Mouse (Mus musculus) fibroblast of lung, adult 2 months (primary cell): Measurements from ENCODE around the gene Tor3a.

Experiments used
- DNase-seq: peaks from one replicate; pipeline ENCODE4 v3.0.0-alpha.2; 2011; ENCODE audit warnings: low read depth

Gene Tor3a

GRCm38 (mm10) chr1:156674195-156675000 is at the start of gene Tor3a:
TSS of gene Tor3a (minus strand) at chr1:156674356.
- DNase-seq: peak; percentile 78

- no peak for DNase-seq
Measured at GRCm38 (mm10) chr1:156722089-156722488, 47.9 kb upstream of the Tor3a start.

- DNase-seq: no peak
Measured at GRCm38 (mm10) chr1:156720046-156720445, 45.9 kb upstream of the Tor3a start.

- DNase-seq: peak; percentile 67
Measured at GRCm38 (mm10) chr1:156718950-156719805, 45.0 kb upstream of the Tor3a start, which contains the start of gene Fam20b. TSS of gene Fam20b (minus strand) at chr1:156719086.

- DNase-seq: no peak
Measured at GRCm38 (mm10) chr1:156718286-156718949, 44.3 kb upstream of the Tor3a start.

GRCm38 (mm10) chr1:156717751-156718285 is 43.7 kb upstream of the Tor3a start:
- DNase-seq: no peak

GRCm38 (mm10) chr1:156716681-156717080 is 42.5 kb upstream of the Tor3a start:
- DNase-seq: no peak

- DNase-seq: no peak
Measured at GRCm38 (mm10) chr1:156710472-156711098, 36.4 kb upstream of the Tor3a start.

- no peak for DNase-seq
Measured at GRCm38 (mm10) chr1:156708672-156709071, 34.5 kb upstream of the Tor3a start.

- no peak for DNase-seq
Measured at GRCm38 (mm10) chr1:156705696-156706285, 31.6 kb upstream of the Tor3a start.

GRCm38 (mm10) chr1:156703444-156703843 is 29.3 kb upstream of the Tor3a start:
- DNase-seq: no peak

- DNase-seq: no peak
Measured at GRCm38 (mm10) chr1:156702151-156702550, 28.0 kb upstream of the Tor3a start.

GRCm38 (mm10) chr1:156686025-156686661 is 12.0 kb upstream of the Tor3a start:
- DNase-seq: no peak

GRCm38 (mm10) chr1:156679599-156679998 is 5.4 kb upstream of the Tor3a start:
- peak; percentile 53 for DNase-seq

GRCm38 (mm10) chr1:156677230-156677629 is 3.1 kb upstream of the Tor3a start:
- DNase-seq: no peak

GRCm38 (mm10) chr1:156676596-156676995 is 2.4 kb upstream of the Tor3a start:
- no peak for DNase-seq

- no peak for DNase-seq
Measured at GRCm38 (mm10) chr1:156676171-156676570, 2.0 kb upstream of the Tor3a start.

GRCm38 (mm10) chr1:156673476-156674194 is 521 bp downstream of the Tor3a start:
- no peak for DNase-seq

- no peak for DNase-seq
Measured at GRCm38 (mm10) chr1:156672720-156673475, 1.3 kb downstream of the Tor3a start.
